Mouse (Mus musculus): ENCODE results near the gene Tspan7.

DNA sequence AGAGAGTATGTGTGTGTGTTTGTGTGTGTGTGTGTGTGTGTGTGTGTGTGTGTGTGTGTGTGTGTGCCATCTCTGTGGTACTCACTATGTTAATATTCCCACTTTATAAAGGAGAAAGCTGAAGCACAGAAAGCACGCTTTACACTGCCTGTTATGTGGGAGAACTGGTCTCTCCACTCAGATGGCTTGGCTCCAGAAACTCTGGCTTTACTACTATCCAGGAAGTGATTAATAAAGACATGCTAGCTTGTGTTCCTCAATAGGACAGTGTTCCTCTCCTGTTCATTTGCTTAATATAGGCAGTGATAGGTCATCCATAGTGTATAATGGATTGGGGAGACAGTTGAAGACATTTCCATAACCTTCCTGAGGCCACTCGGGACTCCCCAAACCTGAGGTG lies 54.1 kb downstream of the Tspan7 start:
- TF ChIP-seq CTCF (IDR thresholded peaks at IDR 0.05; ENCODE audit: low read depth, low read length): no peak
- TF ChIP-seq POLR2A (IDR thresholded peaks at IDR 0.05; ENCODE audit: extremely low read depth, insufficient read depth, low read length): no peak
